9 mouse cellular contexts compared by ENCODE assay signal in genomic region chr11:19601216-19601938, GRCm38 (mm10).
DNase-seq lines count a peak whose midpoint lies in the region; ATAC-seq lines count a peak whose summit lies in the region.
"Had no signal": no experiment of that assay in that cellular context is flagged by ENCODE, and none has a peak within 500 bp of the region (broad histone marks: within the 10 kb centered on the region; RNA-seq: fewer than 3 reads in every experiment).

No protein-coding gene starts in this region.

- H3K4me1 ChIP-seq in limb, embryonic 13.5 days, result 0 out of 2 replicates have a peak, but pooled peaks cover 4% of the 10 kb centered on the region
- H3K4me1 ChIP-seq in limb, embryonic 10.5 days, result peaks cover 8% of the 10 kb centered on the region
- H3K4me1 ChIP-seq in embryonic facial prominence, embryonic 14.5 days (ENCODE audit: control insufficient read depth, insufficient read depth, low read length), result peaks cover 16% of the 10 kb centered on the region
- H3K4me1 ChIP-seq in hindbrain, embryonic 10.5 days (replicated peaks), result no peaks in the 10 kb centered on the region

- no peak for ATAC-seq in limb, embryonic 13.5 days (ENCODE audit: low FRiP score, low read depth)
- peak; percentile 63 for ATAC-seq in embryonic facial prominence, embryonic 14.5 days (ENCODE audit: low read depth)
- ATAC-seq: inflammation-experienced regulatory T-cells, adult 6 months had no signal

- H3K9me3 ChIP-seq in limb, embryonic 13.5 days, result no peaks in the 10 kb centered on the region
- H3K9me3 ChIP-seq in limb, embryonic 10.5 days (replicated peaks), result no peaks in the 10 kb centered on the region
- peaks cover 3% of the 10 kb centered on the region; the same call in 1 of the 2 replicates for H3K9me3 ChIP-seq in embryonic facial prominence, embryonic 14.5 days (ENCODE audit: control insufficient read depth, low read length)
- no peaks in the 10 kb centered on the region for H3K9me3 ChIP-seq in hindbrain, embryonic 10.5 days

- H3K27ac ChIP-seq in limb, embryonic 13.5 days, result 0 out of 2 replicates have a peak overlapping the region, but pooled peaks have one; percentile 40
- no peak overlapping the region for H3K27ac ChIP-seq in limb, embryonic 10.5 days
- peak overlapping the region; percentile 65 for H3K27ac ChIP-seq in embryonic facial prominence, embryonic 14.5 days (replicated peaks; ENCODE audit: low read depth, low read length)
- H3K27ac ChIP-seq in hindbrain, embryonic 10.5 days, result no peak overlapping the region
- H3K27ac ChIP-seq: liver, embryonic 14.5 days had no signal

- DNase-seq in limb, embryonic 10.5 days (ENCODE audit: low spot score), result no peak
- DNase-seq in embryonic facial prominence, embryonic 14.5 days (ENCODE audit: low spot score), result peak; percentile 94
- peak; percentile 87 for DNase-seq in gastrocnemius, postnatal 25 days
- DNase-seq in lung, postnatal 36 days, result peak; percentile 43
- no peak for DNase-seq in spleen, postnatal 4 days (ENCODE audit: low spot score in 2 of 2)
- DNase-seq in hindbrain, embryonic 10.5 days (ENCODE audit: low spot score), result no peak

- no peak overlapping the region for H3K4me3 ChIP-seq in limb, embryonic 13.5 days
- H3K4me3 ChIP-seq in limb, embryonic 10.5 days, result no peak overlapping the region
- H3K4me3 ChIP-seq in embryonic facial prominence, embryonic 14.5 days (ENCODE audit: low read depth, low read length), result no peak overlapping the region
- no peak overlapping the region for H3K4me3 ChIP-seq in hindbrain, embryonic 10.5 days

- no peaks in the 10 kb centered on the region for H3K36me3 ChIP-seq in limb, embryonic 13.5 days
- no peaks in the 10 kb centered on the region for H3K36me3 ChIP-seq in limb, embryonic 10.5 days
- no peaks in the 10 kb centered on the region for H3K36me3 ChIP-seq in embryonic facial prominence, embryonic 14.5 days (ENCODE audit: control insufficient read depth, insufficient read depth, low read length)
- H3K36me3 ChIP-seq in hindbrain, embryonic 10.5 days, result no peaks in the 10 kb centered on the region

- no peaks in the 10 kb centered on the region for H3K27me3 ChIP-seq in limb, embryonic 13.5 days
- no peaks in the 10 kb centered on the region for H3K27me3 ChIP-seq in limb, embryonic 10.5 days (ENCODE audit: low read depth, poor library complexity, severe bottlenecking)
- H3K27me3 ChIP-seq in embryonic facial prominence, embryonic 14.5 days (replicated peaks; ENCODE audit: control insufficient read depth, insufficient read depth, low read length), result no peaks in the 10 kb centered on the region
- H3K27me3 ChIP-seq in hindbrain, embryonic 10.5 days (ENCODE audit: insufficient read depth, poor library complexity, severe bottlenecking), result no peaks in the 10 kb centered on the region

- H3K9ac ChIP-seq in limb, embryonic 13.5 days, result no peak overlapping the region
- no peak overlapping the region for H3K9ac ChIP-seq in embryonic facial prominence, embryonic 14.5 days (ENCODE audit: low read depth, low read length)
- H3K9ac ChIP-seq: liver, embryonic 14.5 days had no signal

- H3K4me2 ChIP-seq in limb, embryonic 13.5 days (replicated peaks), result no peak overlapping the region
- no peak overlapping the region for H3K4me2 ChIP-seq in embryonic facial prominence, embryonic 14.5 days (ENCODE audit: low read depth, low read length)

- WGBS in limb, embryonic 13.5 days, result 64% methylated on average over 15 of the region's 15 CpGs
- WGBS in limb, embryonic 10.5 days, result 95% methylated on average over 15 of the region's 15 CpGs
- 36% methylated on average over 15 of the region's 15 CpGs for WGBS in embryonic facial prominence, embryonic 14.5 days
- WGBS in hindbrain, embryonic 10.5 days, result 89% methylated on average over 15 of the region's 15 CpGs

Comparison
In these comparisons a context has a peak if more than half of its experiments do, and no peak if none do; other contexts are left out.
1. H3K27ac ChIP-seq: peak in limb, embryonic 13.5 days (single experiment) and embryonic facial prominence, embryonic 14.5 days (single experiment); none in limb, embryonic 10.5 days (single experiment) and hindbrain, embryonic 10.5 days (single experiment).
2. DNase-seq: peak in embryonic facial prominence, embryonic 14.5 days (single experiment), gastrocnemius, postnatal 25 days (single experiment) and lung, postnatal 36 days (single experiment); none in limb, embryonic 10.5 days (single experiment), spleen, postnatal 4 days (0 of 2) and hindbrain, embryonic 10.5 days (single experiment).